Mouse (Mus musculus) monocyte, adult 5-6 weeks (primary cell): ENCODE results near the gene Nkx2-4. TPM values are rescaled to one million over a fixed set of nuclear protein-coding genes. Genes with fewer than 3 reads are reported as not detected.

Experiments
- ATAC-seq: fragments of 153-309, 156-312 bp; replicated peaks from 2 replicates; pipeline ENCODE4 v1.8.0; 2017; ENCODE audit warnings: mild to moderate bottlenecking; ENCODE audit not compliant: low TSS enrichment, insufficient number of reproducible peaks, severe bottlenecking, poor library complexity, low FRiP score
- total RNA-seq: library from RNA; stranded (forward); fragments of 200-1000, 200-491, 200-594 nt; gene quantifications from 3 replicates; pipeline ENCODE4 v1.2.3, GENCODE M21; 2017

Nkx2-4 gene
- total RNA-seq: not detected in 3 replicates

DNA sequence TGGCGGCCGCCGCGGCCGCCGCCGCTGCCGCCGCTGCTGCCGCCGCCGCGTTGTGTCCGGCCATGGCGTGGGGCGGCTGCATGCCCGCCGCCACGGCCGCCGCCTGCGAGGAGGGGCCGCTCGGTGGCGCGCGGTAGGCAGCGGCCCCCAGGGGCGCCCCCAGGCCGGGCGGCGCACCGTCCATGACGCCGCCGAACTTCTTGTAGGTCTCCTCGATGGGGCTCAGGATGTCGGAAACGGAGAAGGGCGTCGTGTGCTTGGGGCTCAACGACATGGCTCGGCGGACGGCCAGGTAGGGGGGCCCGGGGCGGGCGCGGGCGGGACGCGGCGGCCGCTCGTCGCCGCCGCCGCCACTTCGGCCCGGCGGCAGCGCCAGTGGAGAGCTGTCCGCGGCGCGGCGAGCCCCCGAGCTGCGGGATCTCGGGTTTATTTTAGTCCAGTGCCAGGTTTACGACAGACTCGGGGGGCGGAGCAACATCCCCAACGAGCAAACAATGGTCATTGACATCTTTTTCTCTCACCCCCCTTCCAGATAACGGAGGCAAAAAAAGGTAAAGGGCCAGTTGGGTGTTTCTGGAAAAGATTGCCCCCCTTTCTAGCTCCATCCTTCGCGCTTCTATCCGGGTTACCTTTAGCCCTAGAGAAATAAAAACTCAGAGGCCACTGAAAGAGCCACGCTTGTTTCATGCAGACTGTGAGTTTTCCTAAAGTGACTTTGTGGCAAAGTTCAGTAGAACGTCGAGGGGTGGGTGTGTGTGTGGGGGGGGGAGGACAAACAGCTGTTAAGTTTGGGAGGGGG, at the start of gene Nkx2-4:
TSS of gene Nkx2-4 (minus strand) at position 374 of the 799 bp plus-strand sequence.
- no peak for ATAC-seq

GRCm38 (mm10) chr2:147127366-147127765, 42.1 kb upstream of the Nkx2-4 start:
- ATAC-seq: no peak

DNA sequence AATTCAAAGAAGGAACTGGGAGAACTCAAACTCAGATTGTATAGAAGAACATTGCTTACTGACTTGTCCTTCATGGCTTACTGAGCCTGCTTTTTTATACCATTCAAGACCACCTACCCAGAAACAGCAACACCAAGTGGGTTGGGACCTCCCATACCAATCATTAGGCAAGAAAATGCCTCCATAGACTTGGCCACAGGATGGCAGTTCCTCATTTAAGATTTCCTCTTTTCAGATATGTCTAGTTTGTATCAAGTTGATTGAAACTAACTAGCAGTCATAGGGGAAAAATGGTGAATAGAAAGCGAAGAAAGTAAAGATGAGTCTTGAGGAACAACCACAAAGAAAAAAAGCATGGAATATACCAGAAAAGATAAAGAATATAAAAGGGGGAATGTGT, 34.5 kb upstream of the Nkx2-4 start:
- no peak for ATAC-seq

- ATAC-seq: no peak
Measured at GRCm38 (mm10) chr2:147086441-147086840, 1.2 kb upstream of the Nkx2-4 start.

GRCm38 (mm10) chr2:147085937-147086336, 692 bp upstream of the Nkx2-4 start:
- no peak for ATAC-seq

DNA sequence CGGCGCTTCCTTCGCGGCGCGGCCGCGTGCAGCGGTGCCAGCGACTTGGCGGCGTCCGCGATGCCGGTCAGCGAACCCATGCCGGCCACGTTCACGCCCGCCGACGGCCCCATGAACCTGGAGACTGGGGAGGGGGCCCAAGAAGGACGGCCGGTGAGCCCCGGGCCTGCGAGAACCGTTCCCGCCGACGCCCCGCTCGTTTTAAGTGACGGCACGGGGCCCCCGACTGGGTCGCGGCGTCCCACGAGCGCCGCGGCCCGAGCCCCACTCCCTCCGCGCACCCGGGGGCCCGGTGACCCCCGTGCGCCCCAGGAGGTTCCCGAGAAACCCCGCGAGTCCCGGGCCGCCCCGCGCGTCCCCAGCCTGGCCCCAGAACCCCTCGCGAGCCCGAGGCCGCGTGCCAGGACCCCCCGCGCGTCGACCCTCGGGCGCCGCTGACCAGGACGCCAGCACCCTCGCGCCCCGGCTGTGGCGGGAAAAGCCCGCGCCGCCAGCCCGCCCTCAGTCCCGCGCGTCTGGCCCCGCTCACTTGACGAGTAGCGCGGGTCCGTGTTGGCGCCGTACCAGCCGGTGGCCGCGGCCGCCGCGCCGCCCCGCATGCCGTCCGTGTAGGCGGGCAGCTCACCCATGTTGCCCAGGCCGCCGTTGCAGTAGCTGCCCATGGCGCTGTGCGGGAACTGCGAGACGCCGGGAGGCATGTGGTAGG, 726 bp downstream of the Nkx2-4 start:
- ATAC-seq: no peak

- 0 out of 2 replicates have a peak, but pooled peaks have one; percentile 47 for ATAC-seq
Measured at GRCm38 (mm10) chr2:147083471-147084365, 1.5 kb downstream of the Nkx2-4 start.

DNA sequence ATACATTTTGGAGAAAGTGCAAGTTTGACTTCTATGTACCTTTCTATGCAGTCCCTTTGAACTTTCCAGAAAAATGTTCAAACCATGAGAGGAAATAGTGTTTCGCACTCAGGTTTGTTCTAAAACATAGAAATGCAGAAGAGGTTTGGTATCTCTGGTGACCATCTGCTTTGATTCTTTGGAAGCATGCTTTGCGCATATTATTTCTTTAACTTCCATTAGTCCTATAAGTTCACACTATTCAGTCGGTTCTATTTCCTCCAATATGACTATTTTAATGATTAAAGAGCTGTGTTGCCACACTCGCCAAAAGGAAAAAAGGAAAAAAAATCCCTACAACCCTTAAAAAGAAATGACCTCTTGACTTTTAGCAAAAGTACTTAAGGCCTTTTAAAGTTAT, 2.9 kb downstream of the Nkx2-4 start:
- no peak for ATAC-seq

- ATAC-seq: no peak
Measured at GRCm38 (mm10) chr2:147074399-147074798, 10.8 kb downstream of the Nkx2-4 start.

DNA sequence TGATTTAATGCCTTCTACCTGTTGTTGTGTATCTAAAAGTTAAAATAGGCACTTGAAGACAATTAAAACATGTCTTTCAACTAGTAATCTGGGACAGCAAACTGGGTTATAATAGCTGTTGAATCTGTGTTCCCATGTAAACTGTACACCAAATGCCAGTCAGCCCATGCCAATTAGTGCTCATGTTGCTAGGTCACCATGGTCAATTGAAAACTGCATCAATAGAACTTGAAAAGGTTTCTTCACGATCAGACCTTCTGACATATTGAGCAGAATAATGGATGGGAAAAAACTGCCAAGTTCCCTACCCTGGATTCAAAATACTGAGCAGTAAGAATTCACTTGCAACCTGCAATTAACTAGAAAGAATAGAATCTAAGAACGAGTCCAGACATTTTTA, 11.3 kb downstream of the Nkx2-4 start:
- ATAC-seq: no peak

- ATAC-seq: no peak
Measured at GRCm38 (mm10) chr2:147070305-147070704, 14.9 kb downstream of the Nkx2-4 start.

DNA sequence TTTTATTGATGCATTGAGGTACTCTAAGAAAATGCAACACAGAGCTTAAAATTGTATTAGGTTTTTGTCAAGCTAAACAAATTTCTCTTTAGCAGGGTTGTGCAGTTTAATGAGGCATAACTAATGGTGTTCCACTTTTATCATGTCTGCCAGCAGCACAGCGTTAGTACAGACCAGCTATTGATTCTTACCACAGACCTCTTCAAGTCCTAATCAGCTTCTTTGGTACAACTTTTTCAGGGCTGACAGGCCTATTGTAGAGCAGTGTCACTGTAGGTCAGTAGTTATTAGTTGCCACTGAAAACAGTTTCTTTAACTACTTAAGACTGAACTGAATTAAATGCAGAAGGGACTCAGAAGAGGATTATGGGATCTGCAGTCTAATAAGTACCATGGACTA, 16.2 kb downstream of the Nkx2-4 start:
- ATAC-seq: no peak

DNA sequence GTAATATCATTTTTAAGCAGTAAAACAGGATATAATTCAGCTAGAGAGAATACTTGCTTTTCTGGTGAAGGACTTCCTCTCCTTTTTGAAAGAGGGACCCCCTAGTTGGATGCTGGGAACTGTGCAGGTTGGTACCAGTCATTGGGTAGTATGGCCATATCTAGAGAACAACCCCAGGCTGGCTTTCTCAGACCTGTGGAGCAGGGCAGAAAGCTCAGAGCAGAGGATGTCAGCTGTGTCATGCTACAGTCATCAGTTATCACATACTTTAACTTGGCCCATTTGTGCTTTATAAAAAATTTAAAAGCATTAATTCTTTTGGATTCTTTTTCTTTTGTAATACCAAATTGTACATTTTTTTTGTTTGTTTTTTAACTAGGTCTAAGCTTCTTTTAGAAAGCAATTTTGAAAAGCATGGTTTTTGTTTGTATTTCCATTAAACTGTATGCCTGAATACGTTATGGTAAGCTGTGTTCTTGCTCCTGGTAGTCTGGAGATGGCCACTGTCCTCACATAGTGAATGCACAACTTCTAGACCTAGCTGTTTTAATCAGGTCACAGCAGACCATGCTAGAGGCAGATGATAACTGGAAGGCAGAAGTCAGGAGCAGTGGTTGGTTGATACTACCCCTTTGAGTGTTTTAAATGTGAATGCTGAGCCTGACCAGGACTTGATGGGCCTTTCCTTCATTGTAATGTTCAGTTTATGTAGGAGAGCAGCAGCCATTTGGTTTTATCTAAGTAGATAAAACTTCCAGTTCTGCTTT, 17.6 kb downstream of the Nkx2-4 start:
- ATAC-seq: no peak

GRCm38 (mm10) chr2:147053229-147053892, 31.9 kb downstream of the Nkx2-4 start:
- no peak for ATAC-seq

GRCm38 (mm10) chr2:147047051-147047450, 38.2 kb downstream of the Nkx2-4 start:
- no peak for ATAC-seq

DNA sequence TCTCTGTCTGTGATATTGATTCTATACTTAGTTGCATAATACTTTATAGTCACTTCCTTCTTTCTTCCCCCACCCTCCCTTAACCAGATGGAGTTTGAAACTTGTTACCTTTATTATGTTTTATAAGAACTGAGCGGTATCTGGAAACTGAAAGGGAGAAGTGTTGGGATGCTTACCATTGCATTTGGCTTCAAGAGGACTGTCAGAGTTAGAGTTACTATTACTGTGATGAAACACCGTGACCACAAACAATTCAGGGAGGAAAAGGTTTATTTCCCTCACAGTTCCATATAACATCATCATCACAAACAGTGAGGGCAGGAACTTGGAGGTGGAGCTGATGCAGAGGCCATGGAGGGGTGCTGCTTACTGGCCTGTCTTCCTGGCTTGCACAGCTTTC, 49.4 kb downstream of the Nkx2-4 start:
- no peak for ATAC-seq
